Mouse (Mus musculus): ENCODE measurements around the gene Gm10401. TPM values are rescaled to one million over a fixed set of nuclear protein-coding genes. Genes with fewer than 3 reads are reported as not detected.

Gene Gm10401
- total RNA-seq, 1 experiment: 5.8 TPM

DNA sequence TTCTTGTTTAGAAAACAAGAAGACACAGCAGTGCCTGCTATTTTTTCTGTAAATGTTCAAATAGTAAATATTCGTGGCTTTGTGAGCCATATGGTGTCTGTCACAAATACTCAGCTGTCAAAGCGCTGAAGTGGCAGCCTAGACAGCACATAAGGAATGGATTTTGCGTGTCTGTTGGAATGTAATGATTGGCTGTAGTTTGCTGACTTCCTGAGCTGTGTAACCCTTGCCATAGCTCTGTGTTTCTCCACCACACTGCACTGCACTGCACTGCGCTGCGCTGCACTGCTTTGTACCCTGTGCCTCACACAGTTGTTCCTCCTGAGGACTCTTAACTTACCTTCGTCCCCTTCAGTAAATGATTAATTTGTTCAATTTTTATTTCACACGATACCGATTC, 45.5 kb downstream of the Gm10401 start:
- no peak for DNase-seq (ENCODE audit: low read depth, low spot score)
- H3K4me1 ChIP-seq (ENCODE audit: control insufficient read depth in 2 of 2, insufficient read depth in 2 of 2, low read length in 2 of 2, poor library complexity in 1 of 2): peaks cover 9 to 25% of the 10 kb centered on the region in 2 experiments; a peak in 3 of 4 replicates
- H3K9ac ChIP-seq (ENCODE audit: insufficient read depth, low read depth, low read length, poor library complexity, severe bottlenecking): no peak overlapping the region
- no peaks in the 10 kb centered on the region for H3K9me3 ChIP-seq (ENCODE audit: control insufficient read depth, insufficient read depth, low read depth, low read length)
- TF ChIP-seq CHD2 (IDR thresholded peaks at IDR 0.05; ENCODE audit: low read depth, low read length) (no peak), MAFK (IDR thresholded peaks at IDR 0.05; ENCODE audit: insufficient read depth, low read depth, low read length) (no peak), ZC3H11A (IDR thresholded peaks at IDR 0.05; ENCODE audit: borderline replicate concordance, low read depth, low read length) (no peak), HCFC1 (IDR thresholded peaks at IDR 0.05; ENCODE audit: borderline replicate concordance, insufficient read depth, low read length) (no peak), ZNF384 (IDR thresholded peaks at IDR 0.05; ENCODE audit: low read depth, low read length) (no peak)
- no peak overlapping the region for H3K27ac ChIP-seq (ENCODE audit: insufficient read depth, low read depth, low read length, poor library complexity, severe bottlenecking)
- H3K36me3 ChIP-seq (ENCODE audit: control insufficient read depth, insufficient read depth, low read length, poor library complexity, severe bottlenecking): no peaks in the 10 kb centered on the region
- no peak overlapping the region for H3K4me3 ChIP-seq (ENCODE audit: insufficient read depth in 1 of 2, low read depth in 1 of 2, low read length in 2 of 2, poor library complexity in 1 of 2, severe bottlenecking in 1 of 2)
- in situ Hi-C loops (cut with MboI; ENCODE audit: low sequenced_read_pairs in 2 of 2, unreplicated experiment in 2 of 2): no loop called here

DNA sequence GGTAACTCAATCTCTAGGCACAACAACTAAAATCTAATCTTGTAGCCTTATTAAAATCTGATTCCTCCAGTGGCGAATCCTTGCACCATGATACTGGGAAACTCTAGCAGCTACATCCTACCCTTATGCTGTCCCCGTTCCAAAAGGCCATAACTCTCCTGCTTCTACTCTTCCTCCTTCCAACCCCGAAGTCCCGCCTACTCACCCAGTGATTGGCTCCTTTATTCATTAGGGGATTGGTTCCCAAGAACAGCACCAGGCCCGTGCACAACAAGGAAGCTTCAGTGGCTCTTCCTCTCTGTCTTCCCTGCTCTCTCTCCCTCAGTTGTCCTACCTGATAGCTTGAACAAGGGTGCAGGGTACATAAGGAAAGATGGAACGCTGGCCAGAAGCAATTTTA, 47.3 kb downstream of the Gm10401 start:
- in situ Hi-C loops (cut with MboI; ENCODE audit: low sequenced_read_pairs in 2 of 2, unreplicated experiment in 2 of 2): no loop called here
- no peak for DNase-seq (ENCODE audit: low read depth, low spot score)
- Histone ChIP-seq H3K27ac (ENCODE audit: insufficient read depth, low read depth, low read length, poor library complexity, severe bottlenecking) (peak overlapping the region; percentile 50; the same call in 1 of the 2 replicates), H3K4me3 (ENCODE audit: insufficient read depth in 1 of 2, low read depth in 1 of 2, low read length in 2 of 2, poor library complexity in 1 of 2, severe bottlenecking in 1 of 2) (0 out of 4 replicates have a peak overlapping the region, but pooled peaks have one; percentile 9 to 38), H3K36me3 (ENCODE audit: control insufficient read depth, insufficient read depth, low read length, poor library complexity, severe bottlenecking) (no peaks in the 10 kb centered on the region), H3K9me3 (ENCODE audit: control insufficient read depth, insufficient read depth, low read depth, low read length) (no peaks in the 10 kb centered on the region), H3K9ac (ENCODE audit: insufficient read depth, low read depth, low read length, poor library complexity, severe bottlenecking) (no peak overlapping the region), H3K4me1 (ENCODE audit: control insufficient read depth in 2 of 2, insufficient read depth in 2 of 2, low read length in 2 of 2, poor library complexity in 1 of 2) (peaks cover 9 to 25% of the 10 kb centered on the region in 2 experiments; a peak in 3 of 4 replicates)
- TF ChIP-seq MAFK (IDR thresholded peaks at IDR 0.05; ENCODE audit: insufficient read depth, low read depth, low read length) (no peak), HCFC1 (IDR thresholded peaks at IDR 0.05; ENCODE audit: borderline replicate concordance, insufficient read depth, low read length) (no peak), ZNF384 (IDR thresholded peaks at IDR 0.05; ENCODE audit: low read depth, low read length) (no peak), CHD2 (IDR thresholded peaks at IDR 0.05; ENCODE audit: low read depth, low read length) (no peak), ZC3H11A (IDR thresholded peaks at IDR 0.05; ENCODE audit: borderline replicate concordance, low read depth, low read length) (no peak)

DNA sequence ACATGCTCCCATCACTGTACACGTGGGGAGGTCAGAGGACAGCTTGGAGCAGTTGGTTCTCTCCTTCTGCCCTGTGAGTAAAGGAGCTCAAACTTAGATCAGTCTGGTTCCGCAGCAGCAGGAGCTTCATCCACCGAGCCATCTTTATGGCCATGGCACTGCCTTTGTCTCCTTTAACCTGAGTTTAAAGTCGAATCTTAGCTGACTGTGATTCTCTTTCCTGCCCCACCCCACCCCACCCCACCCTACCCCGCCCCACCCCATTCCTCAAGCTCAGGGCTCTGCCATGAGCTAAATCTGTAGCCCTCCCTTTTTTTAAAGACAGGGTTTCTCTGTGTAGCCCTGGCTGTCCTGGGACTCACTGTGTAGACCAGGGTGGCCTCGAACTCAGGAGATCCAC, 48.4 kb downstream of the Gm10401 start:
- H3K4me1 ChIP-seq (ENCODE audit: control insufficient read depth in 2 of 2, insufficient read depth in 2 of 2, low read length in 2 of 2, poor library complexity in 1 of 2): peaks cover 15 to 33% of the 10 kb centered on the region in 2 experiments; a peak in 3 of 4 replicates

More for the DNA sequence above, 48.4 kb downstream of the Gm10401 start:
- DNase-seq (ENCODE audit: low read depth, low spot score): no peak
- Histone ChIP-seq H3K4me3 (ENCODE audit: insufficient read depth in 1 of 2, low read depth in 1 of 2, low read length in 2 of 2, poor library complexity in 1 of 2, severe bottlenecking in 1 of 2) (no peak overlapping the region; a peak in 1 of 4 replicates), H3K36me3 (ENCODE audit: control insufficient read depth, insufficient read depth, low read length, poor library complexity, severe bottlenecking) (no peaks in the 10 kb centered on the region), H3K27ac (ENCODE audit: insufficient read depth, low read depth, low read length, poor library complexity, severe bottlenecking) (peak overlapping the region; percentile 65; the same call in 1 of the 2 replicates), H3K9me3 (ENCODE audit: control insufficient read depth, insufficient read depth, low read depth, low read length) (no peaks in the 10 kb centered on the region), H3K9ac (ENCODE audit: insufficient read depth, low read depth, low read length, poor library complexity, severe bottlenecking) (no peak overlapping the region)
- TF ChIP-seq HCFC1 (IDR thresholded peaks at IDR 0.05; ENCODE audit: borderline replicate concordance, insufficient read depth, low read length): no peak
- TF ChIP-seq CHD2 (IDR thresholded peaks at IDR 0.05; ENCODE audit: low read depth, low read length): no peak
- no peak for TF ChIP-seq ZNF384 (IDR thresholded peaks at IDR 0.05; ENCODE audit: low read depth, low read length)
- TF ChIP-seq MAFK (IDR thresholded peaks at IDR 0.05; ENCODE audit: insufficient read depth, low read depth, low read length): no peak
- no peak for TF ChIP-seq ZC3H11A (IDR thresholded peaks at IDR 0.05; ENCODE audit: borderline replicate concordance, low read depth, low read length)
- in situ Hi-C loops (cut with MboI; ENCODE audit: low sequenced_read_pairs in 2 of 2, unreplicated experiment in 2 of 2): no loop called here

Other genes with a start within 250 kb of the Gm10401 start
- not detected in 2 replicates for gene 4930519G04Rik, start 244.6 kb downstream of the Gm10401 start, total RNA-seq (2012; rRNA removed)
- 0.05 TPM in 1 of 2 replicates, not detected in the other for gene Gm9936, start 239.6 kb downstream of the Gm10401 start, total RNA-seq (2012; rRNA removed)
- gene Oasl2, start 201.4 kb downstream of the Gm10401 start, total RNA-seq (2012; rRNA removed): 0.85 and 1.1 TPM in 2 replicates
- gene Oasl1, start 175.1 kb downstream of the Gm10401 start, total RNA-seq (2012; rRNA removed): 0.27 and 0.95 TPM in 2 replicates
- gene 2210016L21Rik, start 156.1 kb downstream of the Gm10401 start, total RNA-seq (2012; rRNA removed): 16.7 and 24.4 TPM in 2 replicates
- 2.0 and 4.5 TPM in 2 replicates for gene Hnf1a, start 127.2 kb downstream of the Gm10401 start, total RNA-seq (2012; rRNA removed)
- 56.1 and 72.5 TPM in 2 replicates for gene Sppl3, start 87.2 kb downstream of the Gm10401 start, total RNA-seq (2012; rRNA removed)
- 41.1 and 43.6 TPM in 2 replicates for gene Acads, start 21.1 kb upstream of the Gm10401 start, total RNA-seq (2012; rRNA removed)
- gene Unc119b, start 36.7 kb upstream of the Gm10401 start, total RNA-seq (2012; rRNA removed): 27.1 and 27.5 TPM in 2 replicates
- 191 and 272 TPM in 2 replicates for gene Mlec, start 59.9 kb upstream of the Gm10401 start, total RNA-seq (2012; rRNA removed)
- gene Cabp1, start 96.1 kb upstream of the Gm10401 start, total RNA-seq (2012; rRNA removed): 14.9 and 25.2 TPM in 2 replicates
- 155 and 174 TPM in 2 replicates for gene Pop5, start 137.5 kb upstream of the Gm10401 start, total RNA-seq (2012; rRNA removed)
- 134 and 138 TPM in 2 replicates for gene Rnf10, start 174.6 kb upstream of the Gm10401 start, total RNA-seq (2012; rRNA removed)
- 28.3 and 34.8 TPM in 2 replicates for gene Coq5, start 181.4 kb upstream of the Gm10401 start, total RNA-seq (2012; rRNA removed)
- gene Dynll1, start 202.7 kb upstream of the Gm10401 start, total RNA-seq (2012; rRNA removed): 575 and 753 TPM in 2 replicates
- gene Srsf9, start 228.9 kb upstream of the Gm10401 start, total RNA-seq (2012; rRNA removed): 42.6 and 57.2 TPM in 2 replicates
- 1.9 and 3.1 TPM in 2 replicates for gene Gatc, start 242.9 kb upstream of the Gm10401 start, total RNA-seq (2012; rRNA removed)
- 21.5 and 30.7 TPM in 2 replicates for gene Triap1, start 242.9 kb upstream of the Gm10401 start, total RNA-seq (2012; rRNA removed)

Measured in ES-E14 (cell line).